Mouse (Mus musculus): Measurements from ENCODE around the gene Olfr1437.
"Not testable (repeated sequence)": the region's sequence is repeated elsewhere in the genome, so short reads cannot be mapped to it uniquely, and the experiment has no call there.

Olfr1437 gene

GRCm38 (mm10) chr19:12325001-12325400, at the start of gene Olfr1437:
TSS of gene Olfr1437 (minus strand) at chr19:12325101.
- DNase-seq = no peak

GRCm38 (mm10) chr19:12374465-12375025, 49.6 kb upstream of the Olfr1437 start:
- no peak for DNase-seq

GRCm38 (mm10) chr19:12373004-12373403, 48.1 kb upstream of the Olfr1437 start:
- no peak for DNase-seq

- DNase-seq = no peak
These were observed 10.9 kb upstream of the Olfr1437 start, which contains the start of gene Olfr1438-ps1 for GRCm38 (mm10) chr19:12335810-12336209. TSS of gene Olfr1438-ps1 (minus strand) at chr19:12335910.

- not testable (repeated sequence) for DNase-seq
These were observed 25.9 kb downstream of the Olfr1437 start, which contains the start of gene Olfr1436 for GRCm38 (mm10) chr19:12299030-12299429. TSS of gene Olfr1436 (minus strand) at chr19:12299130.

GRCm38 (mm10) chr19:12292979-12293378, 31.9 kb downstream of the Olfr1437 start:
- DNase-seq = no peak

- no peak for DNase-seq
These were observed 45.3 kb downstream of the Olfr1437 start, which contains the start of gene Olfr1434 for GRCm38 (mm10) chr19:12279554-12279953. TSS of gene Olfr1434 (plus strand) at chr19:12279854.
